Mouse (Mus musculus) monocyte, adult 2 months (primary cell): Measurements from ENCODE around the gene Tmem62.
A peak's percentile ranks its signal among the peaks of the same experiment; 100 is the strongest.
"Not testable (repeated sequence)": the region's sequence is repeated elsewhere in the genome, so short reads cannot be mapped to it uniquely, and the experiment has no call there.

Experiments used
- DNase-seq, 2 experiments: peaks; one replicate each; pipeline ENCODE4 v3.0.0; 2022; ENCODE audit warnings: low spot score in 2 of 2, low read depth in 1 of 2

Tmem62 gene

DNA sequence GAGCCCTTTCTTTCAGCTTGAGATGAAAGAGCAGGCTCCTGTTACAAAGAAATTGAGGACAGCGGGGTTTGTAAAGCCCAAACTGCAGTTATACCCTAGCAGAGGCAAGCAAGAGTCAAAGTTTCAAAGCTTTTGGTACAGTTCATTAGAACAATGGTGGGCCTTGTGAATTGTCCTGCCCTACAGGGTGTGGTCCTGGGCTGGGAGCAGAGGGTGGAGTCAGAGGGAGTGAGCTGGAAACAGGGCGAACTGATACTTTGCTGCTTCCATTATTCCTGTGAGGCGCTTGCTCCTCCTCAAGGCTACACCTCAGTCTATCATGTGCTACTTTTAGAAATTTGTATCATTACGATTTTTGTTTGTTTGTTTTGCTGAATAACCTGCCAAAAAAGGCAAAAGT lies 14.4 kb downstream of the Tmem62 start:
- DNase-seq = no peak

DNA sequence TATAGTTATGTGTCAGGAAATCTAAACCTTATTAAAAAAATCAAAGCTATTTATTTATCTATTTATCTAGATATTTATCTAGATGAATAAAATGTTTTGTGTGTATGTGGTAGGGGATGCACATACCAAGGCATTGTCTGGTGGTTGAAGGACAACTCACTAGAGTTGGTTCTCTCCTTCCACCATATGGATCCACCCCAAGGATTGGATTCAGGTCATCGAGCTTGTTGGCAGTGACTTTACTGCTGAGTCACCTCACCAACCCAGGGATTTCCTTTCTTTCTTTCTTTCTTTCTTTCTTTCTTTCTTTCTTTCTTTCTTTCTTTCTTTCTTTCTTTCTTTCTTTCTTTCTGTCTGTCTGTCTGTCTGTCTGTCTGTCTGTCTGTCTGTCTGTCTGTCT lies 19.8 kb downstream of the Tmem62 start:
- not testable (repeated sequence) for DNase-seq

DNA sequence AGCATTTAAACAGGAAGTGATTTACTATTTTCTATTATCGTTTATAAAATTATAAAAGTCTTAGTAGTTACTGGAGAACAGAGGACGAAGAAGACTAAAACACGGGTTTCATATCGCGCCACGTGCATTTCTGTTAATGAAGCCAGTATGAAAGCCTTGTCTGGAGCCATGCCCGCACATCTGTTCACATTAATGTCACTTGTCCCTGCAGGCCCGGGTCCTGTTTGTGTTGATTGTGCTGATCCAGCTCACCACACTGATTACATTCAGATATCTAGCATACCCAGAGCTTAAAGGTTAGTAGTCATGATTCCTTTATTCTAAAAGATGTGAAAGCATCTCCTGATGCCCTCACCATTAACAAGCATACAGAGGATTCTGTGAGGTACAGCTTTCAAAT lies 22.0 kb downstream of the Tmem62 start:
- DNase-seq = no peak

DNA sequence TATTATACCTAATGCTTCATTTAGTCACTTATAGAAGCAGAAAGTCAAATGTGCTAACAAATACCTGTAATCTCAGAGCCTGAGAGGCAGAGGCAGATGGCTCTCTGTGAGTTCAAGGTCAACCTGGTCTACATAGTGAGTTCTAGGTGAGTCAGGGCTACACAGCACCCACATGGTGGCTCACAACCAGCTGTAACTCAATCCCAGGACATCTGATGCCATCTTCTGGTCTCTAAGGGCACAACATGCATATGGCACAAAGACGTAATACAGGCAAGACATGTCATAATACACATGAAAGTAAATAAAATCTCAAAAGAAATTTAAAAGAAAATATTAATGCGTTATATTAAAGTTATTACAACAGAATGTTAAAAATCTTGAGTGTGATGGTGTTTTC lies 26.8 kb downstream of the Tmem62 start:
- DNase-seq = no peak

DNA sequence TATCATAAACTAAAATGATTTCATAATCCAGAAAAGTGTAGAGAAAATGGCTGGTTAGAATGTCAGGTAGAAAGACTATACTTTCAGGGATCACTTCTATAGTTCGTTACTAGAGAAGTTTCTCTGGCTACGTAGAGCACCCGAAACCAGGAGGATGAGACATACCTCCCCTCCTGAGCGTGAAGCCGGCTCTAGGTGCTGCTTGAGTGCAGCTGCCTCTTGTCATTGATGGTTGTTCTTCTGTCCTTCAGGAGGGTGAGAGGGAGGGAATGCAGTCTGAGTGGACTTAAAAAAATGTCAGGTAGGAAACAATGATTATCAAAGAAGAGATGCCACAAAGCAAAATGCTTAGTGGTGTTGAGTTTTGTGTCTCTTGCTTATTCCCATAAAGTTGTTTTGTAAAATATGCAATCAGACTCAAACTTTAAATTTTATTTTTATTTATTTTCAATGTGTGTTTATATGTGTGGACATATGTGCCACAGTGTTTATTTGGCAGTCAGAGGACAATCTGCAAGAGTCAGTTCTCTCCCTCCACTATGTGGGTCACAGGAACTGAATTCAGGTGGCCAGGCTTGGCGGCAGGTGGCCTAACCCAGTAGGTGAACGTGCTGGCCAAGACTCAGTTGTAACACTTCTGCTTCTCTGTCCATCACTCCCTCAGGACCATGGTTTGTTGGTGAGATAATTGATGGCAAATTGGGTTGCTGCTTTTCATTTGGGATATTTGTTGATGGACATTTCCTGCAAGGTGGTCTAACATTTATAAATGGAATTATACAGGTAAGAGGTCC lies 27.4 kb downstream of the Tmem62 start:
- DNase-seq = no peak

DNA sequence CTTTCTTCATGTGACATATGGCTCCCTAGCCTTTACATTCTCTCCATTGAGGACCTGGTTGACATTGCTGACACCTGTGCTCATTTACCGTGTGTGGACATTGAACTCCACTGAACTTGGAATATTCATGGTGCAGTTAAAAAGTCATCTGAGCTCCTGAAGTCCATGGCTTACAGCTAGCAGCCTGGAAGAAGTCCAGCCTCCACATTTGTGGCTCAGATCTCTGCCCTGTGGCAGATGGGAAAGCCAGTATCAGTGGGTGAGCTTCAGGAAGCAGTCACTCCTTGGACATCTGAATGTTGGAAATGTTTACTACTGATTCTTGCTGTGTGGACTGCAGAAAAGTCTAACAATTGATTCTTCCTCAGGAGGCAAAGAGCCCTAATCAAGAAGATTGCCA lies 30.2 kb downstream of the Tmem62 start:
- DNase-seq = no peak

DNA sequence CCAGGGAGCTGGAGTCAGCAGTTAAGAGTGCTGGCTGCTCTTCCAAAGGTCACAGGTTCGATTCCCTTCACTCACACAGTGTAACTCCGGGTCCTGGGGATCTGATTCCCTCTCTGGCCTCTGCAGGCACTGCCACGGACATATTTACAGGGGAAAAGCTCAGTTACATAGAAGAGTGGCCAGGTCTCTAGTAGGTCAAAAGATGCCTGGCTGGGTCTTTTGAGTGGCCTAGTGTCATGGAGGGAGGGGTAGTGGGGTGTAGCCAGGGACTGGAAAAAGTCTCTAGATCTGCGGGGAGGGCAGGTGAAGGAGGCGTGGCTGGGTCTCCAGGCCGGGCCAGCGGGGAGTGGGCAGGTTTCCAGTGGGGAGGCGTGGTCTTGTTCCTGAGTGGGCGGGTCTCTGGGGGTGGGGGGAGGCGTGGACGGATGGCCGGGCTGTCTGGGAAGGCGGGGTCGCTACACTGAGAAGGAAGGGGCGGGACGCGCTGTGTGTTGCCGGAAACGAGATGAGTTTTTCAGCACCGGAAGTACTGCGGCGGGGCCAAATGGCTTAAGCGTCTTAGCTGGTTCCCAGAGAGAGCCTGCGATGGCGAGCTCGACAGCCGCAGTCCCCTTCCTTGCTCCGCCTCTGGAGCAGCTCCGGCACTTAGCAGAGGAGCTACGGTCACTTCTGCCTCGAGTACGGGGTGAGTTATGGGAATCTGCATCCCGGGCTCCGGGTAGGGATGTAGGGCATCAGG lies 31.3 kb downstream of the Tmem62 start, which contains the start of gene Ccndbp1:
Ccndbp1 (plus strand) TSS at position 479 of the 739 bp plus-strand sequence.
- peak; percentile 62 to 78 for DNase-seq

DNA sequence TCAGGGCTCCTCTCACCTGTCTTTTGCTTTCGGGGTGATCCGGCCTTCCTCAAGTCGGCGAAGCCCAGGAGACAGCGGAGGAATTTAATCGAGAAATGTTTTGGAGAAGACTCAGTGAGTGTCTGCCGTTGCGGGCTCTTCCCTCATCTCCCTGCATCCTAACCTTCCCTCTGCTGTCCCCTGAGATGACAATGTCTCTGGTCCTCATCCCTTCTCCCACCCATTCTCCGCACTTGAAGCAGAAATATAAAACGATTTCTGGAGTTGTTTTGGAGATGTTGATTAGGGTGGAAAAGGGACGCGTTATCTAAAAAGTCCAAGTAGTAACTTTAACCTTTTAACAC lies 31.8 kb downstream of the Tmem62 start:
- no peak for DNase-seq

DNA sequence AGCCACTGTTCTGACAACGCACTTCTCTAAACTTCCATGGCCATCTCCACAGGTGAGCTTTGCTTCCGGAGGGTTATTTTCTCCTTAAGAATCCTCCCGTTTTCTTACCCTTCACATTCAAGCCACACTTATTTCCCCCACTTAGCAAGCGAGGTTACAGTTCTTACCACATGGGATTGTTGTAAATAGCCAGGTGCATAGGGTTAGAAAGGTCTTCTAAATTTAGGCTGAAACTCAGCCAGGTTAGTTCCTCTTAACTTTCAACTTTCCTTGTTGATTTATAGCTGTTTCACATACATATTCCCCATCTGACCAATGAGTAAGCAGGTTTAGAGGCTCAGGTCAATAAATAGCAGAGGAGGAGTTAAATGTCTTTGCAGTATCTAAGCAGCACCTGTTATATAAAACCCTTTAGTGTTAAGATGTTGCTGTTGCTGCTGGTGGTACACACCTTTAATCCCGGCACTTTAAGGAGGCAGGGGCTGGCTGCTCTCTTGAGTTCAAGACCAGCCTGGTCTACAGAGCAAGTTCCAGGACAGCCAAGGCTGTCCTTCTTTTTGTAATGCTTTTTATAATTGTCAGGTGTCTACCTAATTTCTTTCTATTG lies 32.4 kb downstream of the Tmem62 start:
- DNase-seq = no peak

DNA sequence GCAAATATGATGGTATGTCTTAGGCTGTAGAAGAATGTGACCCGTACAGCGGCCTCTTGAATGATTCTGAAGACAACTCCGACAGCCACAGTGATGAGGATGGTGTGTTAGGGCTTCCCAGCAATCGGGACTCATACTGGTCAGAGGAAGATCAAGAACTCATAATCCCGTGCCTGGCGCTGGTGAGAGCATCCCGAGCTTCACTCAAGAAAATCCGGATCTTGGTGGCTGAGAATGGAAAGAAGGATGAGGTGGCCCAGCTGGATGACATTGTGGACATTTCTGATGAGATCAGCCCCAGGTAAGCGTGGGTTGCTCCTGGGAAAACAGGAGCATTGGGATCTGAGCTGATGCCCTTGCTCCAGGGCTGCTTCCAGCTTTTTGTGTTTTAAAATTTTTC lies 35.9 kb downstream of the Tmem62 start:
- no peak for DNase-seq

DNA sequence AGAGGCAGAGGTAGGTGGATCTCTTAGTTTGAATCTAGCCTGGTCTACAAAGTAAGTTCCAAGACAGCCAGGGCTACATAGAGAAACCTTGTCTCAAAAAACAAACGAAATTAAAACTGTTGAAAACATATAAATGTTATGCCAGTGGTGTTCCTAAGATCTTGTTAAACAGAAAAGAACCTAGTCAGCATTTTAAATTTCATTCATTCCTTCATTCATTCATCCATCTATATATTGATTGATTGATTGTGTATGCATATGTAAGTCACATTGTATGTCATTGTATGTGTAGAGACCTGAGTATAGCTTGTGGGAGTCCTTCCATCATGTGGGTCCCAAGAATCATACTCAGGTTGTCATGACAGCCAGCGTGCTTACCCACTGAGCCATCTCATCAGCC lies 38.7 kb downstream of the Tmem62 start:
- DNase-seq = no peak

DNA sequence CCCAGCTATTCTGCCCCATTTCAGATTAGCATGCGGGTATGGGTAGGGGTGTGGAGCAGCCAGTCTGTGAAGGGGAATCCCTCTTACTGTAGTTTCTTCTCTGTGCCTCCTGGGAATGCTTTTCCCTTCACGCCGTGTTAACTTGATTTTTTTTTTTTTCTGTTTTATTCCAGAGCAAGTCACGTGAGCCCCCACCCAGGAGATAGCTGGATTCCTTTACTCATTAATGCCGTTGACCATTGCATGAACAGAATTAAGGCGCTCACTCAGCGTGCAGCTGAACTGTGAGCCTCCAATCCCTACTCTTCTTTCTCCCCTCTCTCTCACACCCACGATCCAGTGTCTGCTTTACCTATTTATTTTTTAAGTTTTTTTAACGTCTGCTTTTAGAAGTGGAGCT lies 39.4 kb downstream of the Tmem62 start:
- no peak for DNase-seq

DNA sequence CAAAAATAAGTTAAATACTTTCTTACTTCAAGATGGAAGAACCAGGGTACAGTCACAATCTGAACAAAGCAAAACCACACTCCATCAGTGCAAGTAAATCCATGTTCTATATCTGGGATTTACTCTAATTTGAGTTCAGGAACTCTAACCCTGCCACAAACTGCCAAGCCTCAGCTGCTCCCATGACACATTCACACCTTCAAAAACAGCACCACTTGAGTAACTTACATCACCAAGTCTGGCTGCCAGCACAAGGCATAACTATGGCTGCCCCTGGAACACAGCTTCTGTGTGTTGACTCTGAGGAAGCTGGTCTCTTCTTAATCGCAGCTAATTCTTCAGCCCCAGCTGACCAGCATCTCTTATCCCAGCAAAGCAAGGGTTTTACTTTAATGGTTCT lies 40.3 kb downstream of the Tmem62 start:
- no peak for DNase-seq

DNA sequence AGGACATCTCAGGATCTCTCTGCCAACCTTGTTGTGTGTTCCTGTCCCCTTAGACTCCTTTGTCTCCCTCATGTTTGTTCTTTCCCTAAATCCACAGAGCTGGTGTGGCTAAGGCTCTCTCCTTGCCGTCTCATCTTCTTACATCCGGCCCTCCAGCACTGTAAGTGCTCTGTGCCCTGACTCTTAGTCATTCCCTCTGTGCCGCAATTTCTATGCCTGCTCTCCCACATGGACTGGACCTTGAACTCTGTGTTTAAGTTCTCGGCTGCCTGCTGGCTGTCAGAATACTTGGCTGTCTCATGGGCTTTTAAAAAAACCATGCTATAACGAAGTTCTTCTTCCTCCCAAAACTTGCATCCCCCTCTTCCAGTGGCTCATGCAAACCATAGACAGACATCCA lies 46.1 kb downstream of the Tmem62 start:
- DNase-seq = no peak

DNA sequence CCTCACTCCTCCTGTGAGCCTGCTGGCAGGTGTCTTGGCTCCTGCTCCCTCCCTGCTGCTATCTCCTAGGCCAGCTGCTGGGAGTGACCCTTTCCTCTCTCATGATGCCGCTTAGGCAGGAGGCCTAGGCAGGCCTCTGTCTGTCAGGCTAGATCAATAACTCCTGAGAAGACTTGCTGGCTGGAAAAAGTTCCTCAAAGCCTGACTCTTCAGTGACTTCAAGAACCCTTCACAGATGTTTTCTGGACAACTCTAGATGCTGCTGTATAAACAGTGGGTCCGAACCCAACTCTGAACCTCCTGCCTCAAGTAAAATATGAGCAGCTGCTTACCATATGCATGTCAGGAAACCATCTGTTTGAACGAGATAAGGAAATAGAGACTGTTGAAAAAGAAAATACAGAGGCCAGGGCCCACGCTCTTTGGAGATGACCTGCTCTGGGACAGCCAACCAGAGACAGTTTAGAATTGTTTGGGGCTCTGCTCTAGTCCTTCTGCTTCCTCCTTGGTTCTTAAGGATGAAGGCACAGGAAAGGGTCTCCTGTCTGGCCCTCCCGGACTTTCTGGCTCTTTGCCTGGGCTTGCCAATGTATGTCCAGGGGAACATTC lies 60.0 kb downstream of the Tmem62 start, which contains the start of gene Epb42:
Epb42 (minus strand) TSS at position 340 of the 609 bp plus-strand sequence.
- DNase-seq = no peak

DNA sequence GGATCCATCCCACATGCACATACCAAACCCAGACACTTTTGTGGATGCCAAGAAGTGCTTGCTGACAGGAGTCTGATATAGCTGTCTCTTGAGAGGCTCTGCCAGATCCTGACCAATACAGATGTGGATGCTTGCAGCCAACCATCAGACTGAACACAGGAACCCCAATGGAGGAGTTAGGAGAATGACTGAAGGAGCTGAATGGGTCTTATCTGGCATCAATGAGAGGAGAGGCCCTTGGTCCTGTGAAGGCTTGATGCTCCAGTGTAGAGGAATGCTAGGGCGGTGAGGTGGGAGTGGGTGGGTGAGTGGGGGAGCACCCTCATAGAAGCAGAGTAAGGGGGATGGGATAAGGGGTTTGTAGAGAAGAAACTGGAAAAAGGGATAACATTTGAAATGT lies 62.0 kb downstream of the Tmem62 start:
- not testable (repeated sequence) for DNase-seq

DNA sequence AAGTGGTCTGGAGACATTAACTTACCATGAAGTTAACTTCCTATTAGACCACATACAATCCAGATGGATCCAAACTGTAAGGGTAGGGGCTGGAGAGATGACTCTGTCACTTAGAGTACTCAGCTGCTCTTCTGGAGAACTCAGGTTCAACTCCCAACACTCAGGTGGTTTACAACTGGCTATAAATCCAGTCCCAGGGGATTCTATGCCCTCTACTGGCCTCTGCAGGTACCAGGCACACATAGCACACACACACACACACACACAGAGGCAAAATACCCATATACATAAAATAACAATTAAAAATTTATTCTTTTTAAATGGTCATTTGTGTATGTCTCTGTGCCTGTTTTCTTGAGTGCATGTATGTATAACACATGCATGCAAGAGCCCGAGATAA lies 62.6 kb downstream of the Tmem62 start:
- no peak for DNase-seq

DNA sequence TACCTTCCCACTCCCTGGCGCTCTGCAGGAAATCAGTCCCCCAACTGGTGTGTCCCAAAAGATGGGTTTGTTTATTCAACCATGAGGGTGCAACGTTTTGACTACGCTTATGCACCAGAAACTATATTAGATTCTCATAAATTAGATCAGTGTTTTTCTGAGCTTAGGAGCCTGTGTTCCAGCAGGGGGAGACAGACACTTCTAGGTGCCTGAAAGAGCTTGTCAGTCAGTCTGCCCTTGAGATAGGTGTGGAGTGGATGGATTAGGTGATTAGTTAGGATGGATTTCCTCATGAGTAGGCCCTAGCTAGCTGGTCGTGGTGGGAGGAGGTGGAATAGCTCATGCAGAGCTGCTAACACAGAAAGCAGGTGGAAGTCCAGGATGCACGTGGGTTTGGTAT lies 64.3 kb downstream of the Tmem62 start:
- DNase-seq = no peak

DNA sequence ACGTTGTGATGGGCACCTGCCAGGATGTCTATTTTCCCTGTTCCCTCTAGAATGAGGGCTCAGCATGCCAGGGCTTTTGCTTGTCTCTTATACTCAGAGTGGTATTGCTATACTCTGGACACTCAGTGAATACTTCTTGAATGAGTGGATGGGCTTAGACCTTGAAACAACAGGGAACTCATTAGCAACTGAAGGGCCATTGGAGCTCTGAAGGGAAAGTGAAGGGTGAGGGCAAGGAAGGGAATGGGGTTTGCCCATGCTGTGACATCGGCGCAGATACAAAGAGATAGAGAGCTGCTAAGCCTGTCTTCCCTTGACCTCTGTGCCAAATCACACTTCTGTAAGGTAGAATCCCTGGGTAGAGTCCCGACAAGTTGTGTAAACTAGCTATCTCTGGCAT lies 68.8 kb downstream of the Tmem62 start:
- DNase-seq = no peak

DNA sequence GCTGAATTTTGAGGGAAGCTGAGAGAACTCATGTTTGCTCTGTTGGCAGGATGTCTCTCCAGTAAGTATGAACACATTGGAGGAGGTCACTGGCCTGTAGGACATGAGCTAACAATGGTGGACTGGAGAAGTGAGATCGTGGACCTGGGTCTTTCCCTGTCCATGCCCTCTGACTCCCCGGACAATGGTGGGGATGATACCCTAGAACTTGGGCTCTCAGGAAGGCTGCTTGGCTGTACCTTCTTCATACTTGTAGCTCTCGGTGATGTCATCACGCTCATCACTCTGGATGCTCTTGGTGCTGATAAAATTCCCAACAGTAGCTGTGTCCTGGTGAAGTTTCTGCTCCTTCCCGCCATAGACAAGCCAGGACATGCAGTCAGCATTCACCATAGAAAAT lies 75.4 kb downstream of the Tmem62 start:
- no peak for DNase-seq

DNA sequence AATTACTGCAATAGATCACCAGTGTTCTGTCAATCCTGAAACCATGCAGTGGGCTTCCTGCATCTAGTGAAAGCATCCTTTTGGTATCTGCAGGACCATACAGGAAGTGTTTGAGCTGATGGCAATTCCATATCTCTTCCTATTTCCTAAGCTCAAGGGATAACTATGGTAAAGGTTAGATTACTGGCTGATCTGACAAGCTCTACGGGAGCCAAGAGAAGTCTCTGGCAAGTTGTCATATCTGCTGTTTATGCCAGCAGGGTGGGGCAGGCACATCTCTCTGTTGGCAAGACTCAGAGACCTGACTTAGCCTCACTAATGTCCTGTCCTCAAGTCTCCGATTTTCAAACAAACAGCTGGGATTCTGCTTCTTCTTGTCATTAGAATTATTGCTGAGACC lies 77.2 kb downstream of the Tmem62 start:
- no peak for DNase-seq

DNA sequence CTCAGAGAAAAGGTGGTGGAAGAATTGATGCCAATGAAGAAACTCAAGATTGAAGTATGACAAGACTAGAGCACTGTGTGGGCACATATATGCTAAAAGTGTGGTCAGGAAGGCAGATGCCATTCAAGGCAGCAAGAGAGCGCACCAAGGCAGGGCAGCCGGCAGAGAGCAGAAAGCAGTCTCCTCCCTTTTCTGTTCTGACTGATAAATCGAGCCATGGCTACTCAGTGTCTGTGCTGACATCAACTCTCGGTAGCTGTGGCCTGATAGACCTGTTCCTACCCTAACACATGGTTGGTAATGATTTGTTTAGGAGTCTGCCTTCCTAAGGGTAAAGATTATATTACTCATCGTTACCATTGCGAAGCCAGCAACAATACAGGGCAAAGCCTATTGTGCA lies 79.1 kb downstream of the Tmem62 start:
- no peak for DNase-seq
